Mouse (Mus musculus): ENCODE measurements at regions not wholly inside any gene's neighbourhood (a gene's known extent, or its start where the extent isn't known, plus 50 kb on each side); places are given as distances from the start of the nearest gene placed in this dataset.

GRCm38 (mm10) chr4:71663397-71663796 is 94.4 kb downstream of the Gm11232 start:
- no peak for DNase-seq (ENCODE audit: low spot score in 2 of 2)

- no peak for DNase-seq (ENCODE audit: low spot score in 2 of 2)
Measured at GRCm38 (mm10) chr4:71640521-71640920, 117.2 kb downstream of the Gm11232 start.

GRCm38 (mm10) chr4:71627088-71627487 is 130.7 kb downstream of the Gm11232 start:
- no peak for DNase-seq (ENCODE audit: low spot score in 2 of 2)

- DNase-seq (ENCODE audit: low spot score in 2 of 2), result no peak
Measured at GRCm38 (mm10) chr4:71626626-71627025, 131.1 kb downstream of the Gm11232 start.

- no peak for DNase-seq (ENCODE audit: low spot score in 2 of 2)
Measured at GRCm38 (mm10) chr4:71624771-71625170, 133.0 kb downstream of the Gm11232 start.

GRCm38 (mm10) chr4:71613720-71614119 is 144.0 kb downstream of the Gm11232 start:
- DNase-seq (ENCODE audit: low spot score in 2 of 2), result no peak

- no peak for DNase-seq (ENCODE audit: low spot score in 2 of 2)
Measured at GRCm38 (mm10) chr4:71585880-71586279, 171.9 kb downstream of the Gm11232 start.

- DNase-seq (ENCODE audit: low spot score in 2 of 2), result no peak
Measured at GRCm38 (mm10) chr4:71560656-71561055, 197.1 kb downstream of the Gm11232 start.

GRCm38 (mm10) chr4:71539200-71539599 is 218.6 kb downstream of the Gm11232 start:
- DNase-seq (ENCODE audit: low spot score in 2 of 2), result no peak

GRCm38 (mm10) chr4:71537971-71538370 is 219.8 kb downstream of the Gm11232 start:
- DNase-seq (ENCODE audit: low spot score in 2 of 2), result no peak

- DNase-seq (ENCODE audit: low spot score in 2 of 2), result no peak
Measured at GRCm38 (mm10) chr4:71524255-71524970, 233.4 kb downstream of the Gm11232 start.

- no peak for DNase-seq (ENCODE audit: low spot score in 2 of 2)
Measured at GRCm38 (mm10) chr4:71520751-71521150, 237.0 kb downstream of the Gm11232 start.

GRCm38 (mm10) chr4:71517921-71518404 is 239.8 kb downstream of the Gm11232 start:
- DNase-seq (ENCODE audit: low spot score in 2 of 2), result no peak

GRCm38 (mm10) chr4:71506911-71507310 is 250.9 kb downstream of the Gm11232 start:
- no peak for DNase-seq (ENCODE audit: low spot score in 2 of 2)

GRCm38 (mm10) chr4:71489788-71490187 is 268.0 kb downstream of the Gm11232 start:
- no peak for DNase-seq (ENCODE audit: low spot score in 2 of 2)

- no peak for DNase-seq (ENCODE audit: low spot score in 2 of 2)
Measured at GRCm38 (mm10) chr4:71488663-71489161, 269.1 kb downstream of the Gm11232 start.

GRCm38 (mm10) chr4:71488059-71488458 is 269.7 kb downstream of the Gm11232 start:
- no peak for DNase-seq (ENCODE audit: low spot score in 2 of 2)

GRCm38 (mm10) chr4:71480960-71481359 is 276.8 kb downstream of the Gm11232 start:
- no peak for DNase-seq (ENCODE audit: low spot score in 2 of 2)

GRCm38 (mm10) chr4:71470580-71470979 is 287.2 kb downstream of the Gm11232 start:
- no peak for DNase-seq (ENCODE audit: low spot score in 2 of 2)

GRCm38 (mm10) chr4:71454811-71455210 is 303.0 kb downstream of the Gm11232 start:
- no peak for DNase-seq (ENCODE audit: low spot score in 2 of 2)

GRCm38 (mm10) chr4:71453499-71453898 is 304.3 kb downstream of the Gm11232 start:
- DNase-seq (ENCODE audit: low spot score in 2 of 2), result no peak

- no peak for DNase-seq (ENCODE audit: low spot score in 2 of 2)
Measured at GRCm38 (mm10) chr4:71446461-71446860, 311.3 kb downstream of the Gm11232 start.

- DNase-seq (ENCODE audit: low spot score in 2 of 2), result no peak
Measured at GRCm38 (mm10) chr4:71431245-71431929, 326.4 kb downstream of the Gm11232 start.
